Mouse (Mus musculus) heart, adult 2 months (tissue): ENCODE data around the gene Ndufc1. TPM values are rescaled to one million over a fixed set of nuclear protein-coding genes. Genes with fewer than 3 reads are reported as not detected.

ENCODE experiments used
- DNase-seq, 2 experiments: peaks; one replicate each; pipeline ENCODE4 v3.0.0; 2021
- H3K27ac ChIP-seq: fragments of 200-600 bp; 2 replicates; pipeline ENCODE4 v1.8.1; 2022
- H3K27me3 ChIP-seq: fragments of 200-500 bp; 2 replicates; pipeline ENCODE4 v1.6.1; 2012; ENCODE audit warnings: mild to moderate bottlenecking, low read length, inconsistent platforms, mixed read lengths; ENCODE audit not compliant: control insufficient read depth, insufficient read depth
- H3K36me3 ChIP-seq: fragments of 200-500 bp; 2 replicates; pipeline ENCODE4 v1.6.1; 2012; ENCODE audit warnings: low read length, inconsistent platforms; ENCODE audit not compliant: control insufficient read depth, insufficient read depth
- H3K4me1 ChIP-seq: fragments of 200-500 bp; 2 replicates; pipeline ENCODE4 v1.6.1; 2011; ENCODE audit warnings: low read length; ENCODE audit not compliant: control insufficient read depth, insufficient read depth
- H3K4me3 ChIP-seq: fragments of 200-600 bp; 2 replicates; pipeline ENCODE4 v1.8.1; 2022
- H3K79me2 ChIP-seq: fragments of 200-500 bp; replicated peaks from 2 replicates; pipeline ENCODE4 v1.6.1; 2012; ENCODE audit warnings: mild to moderate bottlenecking, inconsistent platforms, low read length, moderate library complexity, mixed read lengths; ENCODE audit not compliant: control insufficient read depth, insufficient read depth
- H3K9ac ChIP-seq: fragments of 200-500 bp; 2 replicates; pipeline ENCODE4 v1.6.1; 2012; ENCODE audit warnings: low read depth, mild to moderate bottlenecking, control low read depth, inconsistent platforms, low read length, mixed read lengths
- CTCF ChIP-seq: fragments of 200-600 bp; IDR thresholded peaks from 2 replicates; pipeline ENCODE4 v1.8.1; 2022; ENCODE audit warnings: antibody characterized with exemption, mild to moderate bottlenecking, moderate library complexity
- EP300 ChIP-seq: fragments of 200-500 bp; IDR thresholded peaks from 2 replicates; pipeline ENCODE4 v1.6.1; 2011; ENCODE audit warnings: low read depth, low read length, control low read depth; ENCODE audit not compliant: insufficient read depth
- POLR2A ChIP-seq: fragments of 200-500 bp; IDR thresholded peaks from 2 replicates; pipeline ENCODE4 v1.6.1; 2011; ENCODE audit warnings: mild to moderate bottlenecking, low read depth, low read length, control low read depth; ENCODE audit not compliant: insufficient read depth
- WGBS: fragments of 180-500 bp; shearing (Covaris S2); methylation state at CpG from one replicate; pipeline ENCODE4 v1.1.7; 2018; 5-methylcytosine and 5-hydroxymethylcytosine counted together
- intact Hi-C: fragments of 180-260 bp; cut with DNase I; formaldehyde crosslinking; loops from one replicate; pipeline ENCODE4 v1.15.1; 2025
- polyA plus RNA-seq: library from polyadenylated mRNA; depleted of rRNA; stranded (reverse); fragments of >200 nt; gene quantifications from 2 replicates; pipeline ENCODE4 v1.2.3, GENCODE M21; 2012
- total RNA-seq, 2 experiments: library from RNA; stranded (reverse); gene quantifications; 2 replicates each; pipeline ENCODE4 v1.2.3; 2021

Ndufc1 gene
- total and polyA plus RNA-seq, 3 experiments, result 770 to 1,819 (median 1,555) TPM

DNA sequence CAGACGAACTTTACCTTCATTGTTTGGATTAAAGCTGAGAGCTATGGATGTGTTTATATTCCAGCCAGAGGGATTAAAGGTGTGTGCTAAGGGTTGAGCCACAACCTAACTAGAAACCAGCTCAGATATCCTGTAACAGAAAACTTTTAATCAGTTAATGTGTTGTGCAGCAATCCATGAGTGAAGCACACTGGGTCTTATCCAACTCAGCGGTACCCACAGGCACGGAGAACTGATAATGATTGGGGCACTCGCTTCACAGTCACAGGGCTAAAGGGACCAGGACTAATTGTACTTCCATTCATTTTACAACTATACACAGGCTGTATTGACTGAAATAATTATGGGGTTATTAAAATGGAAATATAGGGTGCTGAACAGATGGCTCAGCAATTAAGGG lies 41.9 kb downstream of the Ndufc1 start:
- DNase-seq, result no peak
- WGBS, result 71% methylated on average over 4 of the region's 4 CpGs
- no peaks in the 10 kb centered on the region for H3K36me3 ChIP-seq
- no peaks in the 10 kb centered on the region for H3K79me2 ChIP-seq
- H3K4me3 ChIP-seq, result no peak overlapping the region
- H3K4me1 ChIP-seq, result 0 out of 2 replicates have a peak, but pooled peaks cover 1% of the 10 kb centered on the region
- no peak overlapping the region for H3K27ac ChIP-seq
- TF ChIP-seq CTCF (no peak), EP300 (no peak), POLR2A (no peak)
- intact Hi-C loops, result no loop called here
- no peaks in the 10 kb centered on the region for H3K27me3 ChIP-seq
- no peak overlapping the region for H3K9ac ChIP-seq

GRCm38 (mm10) chr3:51365517-51365882 lies 43.3 kb downstream of the Ndufc1 start:
- H3K9ac ChIP-seq, result peak overlapping the region; percentile 7; the same call in 1 of the 2 replicates
- intact Hi-C loops, result loop anchor here (1.0 to 2.0 kb wide), 2 partner anchors 77 to 131 kb away; no protein-coding TSS in a partner anchor
- 0 out of 2 replicates have a peak, but pooled peaks cover 1% of the 10 kb centered on the region for H3K4me1 ChIP-seq
- H3K4me3 ChIP-seq, result peak overlapping the region; percentile 46; the same call in 1 of the 2 replicates
- H3K36me3 ChIP-seq, result no peaks in the 10 kb centered on the region
- no peaks in the 10 kb centered on the region for H3K79me2 ChIP-seq
- H3K27ac ChIP-seq, result peak overlapping the region; percentile 67
- H3K27me3 ChIP-seq, result no peaks in the 10 kb centered on the region
- TF ChIP-seq CTCF, result peak; percentile 40
- no peak for TF ChIP-seq POLR2A
- 0% methylated on average over 3 of the region's 3 CpGs for WGBS
- no peak for DNase-seq

DNA sequence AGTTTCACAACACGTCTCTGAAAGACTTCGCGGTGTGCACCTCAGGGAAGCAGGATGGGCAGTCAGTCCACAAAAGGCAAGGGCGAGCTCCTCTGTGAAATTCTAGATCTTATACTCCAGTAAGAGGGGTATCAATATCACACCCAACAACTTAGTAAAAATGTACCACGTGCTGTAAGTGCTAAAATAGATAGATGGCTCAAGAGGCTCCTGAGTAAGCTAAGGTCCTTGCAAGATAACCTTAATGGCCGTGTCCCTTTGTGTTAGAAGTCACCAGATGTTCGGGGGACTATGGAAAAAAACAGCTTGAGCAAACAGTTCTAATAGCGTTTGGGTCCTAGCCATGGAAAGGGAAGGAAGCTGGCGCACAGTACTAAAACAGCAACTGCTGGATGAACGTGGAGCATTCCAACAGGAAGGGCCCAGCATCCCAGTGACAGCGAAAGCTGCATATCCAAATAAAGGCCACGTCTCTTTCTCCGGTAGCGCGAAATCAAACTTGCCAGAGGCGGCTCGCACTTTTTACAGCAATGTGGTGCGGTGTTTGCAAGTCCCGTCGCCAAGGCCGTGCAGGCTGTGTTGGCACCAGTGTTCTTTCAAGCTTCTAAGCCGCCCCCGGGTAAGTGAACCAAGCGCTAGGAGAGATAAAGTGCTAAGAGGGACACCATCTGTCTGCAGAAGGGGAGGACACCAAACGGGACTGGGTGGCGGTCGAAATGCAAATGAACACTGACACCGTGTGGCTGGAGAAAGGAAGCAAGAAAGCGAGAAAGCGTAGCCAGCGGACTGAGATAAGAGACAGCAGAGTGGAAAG lies 43.9 kb downstream of the Ndufc1 start:
- Histone ChIP-seq H3K4me1 (0 out of 2 replicates have a peak, but pooled peaks cover 1% of the 10 kb centered on the region), H3K36me3 (no peaks in the 10 kb centered on the region), H3K27ac (peak overlapping the region; percentile 67), H3K4me3 (peak overlapping the region; percentile 46), H3K9ac (peak overlapping the region; percentile 52), H3K27me3 (no peaks in the 10 kb centered on the region), H3K79me2 (no peaks in the 10 kb centered on the region)
- intact Hi-C loops, result loop anchor here (1.0 to 2.0 kb wide), 2 partner anchors 76 to 131 kb away; no protein-coding TSS in a partner anchor
- 6% methylated on average over 31 of the region's 31 CpGs for WGBS
- TF ChIP-seq EP300 (peak; percentile 85), CTCF (peak; percentile 87), POLR2A (no peak)
- peak; percentile 75 to 84 for DNase-seq

DNA sequence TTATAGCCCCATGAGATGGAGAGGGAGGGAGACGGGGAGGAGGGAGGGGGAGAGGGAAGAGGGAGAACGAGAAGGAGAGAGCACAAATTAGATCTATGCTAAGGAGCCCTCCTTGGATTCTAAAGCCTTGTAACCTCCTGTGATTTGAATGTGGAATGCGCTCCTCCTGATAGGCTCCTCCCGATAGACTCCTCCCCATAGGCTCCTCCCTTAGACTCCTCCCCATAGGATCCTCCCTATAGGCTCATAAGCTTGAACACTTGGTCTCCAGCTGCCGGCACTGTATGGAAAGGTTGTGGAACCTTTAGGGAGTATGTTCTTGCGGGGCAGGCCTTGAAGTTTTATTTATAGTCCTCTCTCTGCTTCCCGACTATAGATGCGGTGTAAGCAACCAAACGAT lies 47.7 kb downstream of the Ndufc1 start:
- intact Hi-C loops, result no loop called here
- TF ChIP-seq CTCF (no peak), EP300 (no peak), POLR2A (no peak)
- Histone ChIP-seq H3K4me1 (peaks cover 1% of the 10 kb centered on the region; the same call in 1 of the 2 replicates), H3K4me3 (no peak overlapping the region), H3K36me3 (no peaks in the 10 kb centered on the region), H3K27ac (no peak overlapping the region), H3K79me2 (no peaks in the 10 kb centered on the region), H3K27me3 (no peaks in the 10 kb centered on the region), H3K9ac (no peak overlapping the region)
- DNase-seq, result no peak
- 58% methylated on average over 8 of the region's 9 CpGs for WGBS

- TF ChIP-seq CTCF (no peak), POLR2A (no peak), EP300 (no peak)
- intact Hi-C loops, result no loop called here
- H3K27me3 ChIP-seq, result no peaks in the 10 kb centered on the region
- H3K27ac ChIP-seq, result no peak overlapping the region
- WGBS, result 72% methylated on average over 14 of the region's 14 CpGs
- no peak for DNase-seq
- H3K9ac ChIP-seq, result no peak overlapping the region
- H3K4me3 ChIP-seq, result no peak overlapping the region
- no peaks in the 10 kb centered on the region for H3K79me2 ChIP-seq
- no peaks in the 10 kb centered on the region; the same call in 1 of the 2 replicates for H3K4me1 ChIP-seq
- H3K36me3 ChIP-seq, result no peaks in the 10 kb centered on the region
Observed at GRCm38 (mm10) chr3:51359558-51360307, 49.1 kb downstream of the Ndufc1 start.
